Mouse (Mus musculus): ENCODE results near the gene H1f0. TPM values are rescaled to one million over a fixed set of nuclear protein-coding genes. Genes with fewer than 3 reads are reported as not detected.
A peak's percentile ranks its signal among the peaks of the same experiment; 100 is the strongest.
"Not testable (repeated sequence)": the region's sequence is repeated elsewhere in the genome, so short reads cannot be mapped to it uniquely, and the experiment has no call there.

Gene H1f0
- total and polyA plus RNA-seq, 2 experiments: 68.0 to 82.1 TPM

DNA sequence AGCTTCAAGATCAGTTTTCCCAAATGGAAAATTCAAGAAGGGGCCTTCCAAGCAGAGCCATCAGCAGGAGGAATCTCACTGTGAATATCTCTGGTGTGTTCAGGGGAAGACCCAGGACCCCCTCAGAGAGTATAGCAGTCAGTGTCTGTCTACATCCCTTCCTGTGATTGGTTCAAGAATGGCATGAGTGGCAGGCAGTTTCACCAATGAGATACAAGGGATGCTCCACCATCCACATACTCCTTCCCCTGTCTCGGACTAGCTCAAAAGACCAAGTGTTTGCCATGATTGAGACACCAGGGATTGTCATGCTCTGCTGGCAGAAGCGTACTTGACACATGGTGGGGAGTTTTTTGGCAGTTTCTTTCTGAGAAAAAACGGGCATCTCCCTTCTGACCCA lies 21.6 kb upstream of the H1f0 start:
- H3K79me2 ChIP-seq (ENCODE audit: control insufficient read depth, insufficient read depth, low read length): no peaks in the 10 kb centered on the region
- H3K4me3 ChIP-seq (ENCODE audit: insufficient read depth, low read depth, low read length): no peak overlapping the region
- no peaks in the 10 kb centered on the region for H3K27me3 ChIP-seq (ENCODE audit: control insufficient read depth, insufficient read depth, low read length)
- H3K36me3 ChIP-seq (ENCODE audit: control insufficient read depth, insufficient read depth, low read length): peaks cover 9% of the 10 kb centered on the region; the same call in 1 of the 2 replicates
- DNase-seq (ENCODE audit: extremely low read depth, low read depth, low spot score): no peak
- no peaks in the 10 kb centered on the region for H3K4me1 ChIP-seq (ENCODE audit: control insufficient read depth, insufficient read depth, low read length)
- no peak overlapping the region for H3K27ac ChIP-seq (replicated peaks; ENCODE audit: insufficient read depth, low read depth, low read length)
- TF ChIP-seq CTCF (IDR thresholded peaks at IDR 0.05; ENCODE audit: low read depth, low read length) (no peak), POLR2A (IDR thresholded peaks at IDR 0.05; ENCODE audit: extremely low read depth, insufficient read depth, low read length) (no peak)
- WGBS: 76% methylated on average over 3 of the region's 3 CpGs
- H3K9ac ChIP-seq (ENCODE audit: low read depth, low read length): no peak overlapping the region

- H3K36me3 ChIP-seq (ENCODE audit: control insufficient read depth, insufficient read depth, low read length): peaks cover 9% of the 10 kb centered on the region; the same call in 1 of the 2 replicates
- H3K79me2 ChIP-seq (ENCODE audit: control insufficient read depth, insufficient read depth, low read length): no peaks in the 10 kb centered on the region
- H3K27me3 ChIP-seq (ENCODE audit: control insufficient read depth, insufficient read depth, low read length): no peaks in the 10 kb centered on the region
- H3K9ac ChIP-seq (ENCODE audit: low read depth, low read length): no peak overlapping the region
- no peak for TF ChIP-seq POLR2A (IDR thresholded peaks at IDR 0.05; ENCODE audit: extremely low read depth, insufficient read depth, low read length)
- no peak for TF ChIP-seq CTCF (IDR thresholded peaks at IDR 0.05; ENCODE audit: low read depth, low read length)
- no peak for DNase-seq (ENCODE audit: extremely low read depth, low read depth, low spot score)
- no peak overlapping the region for H3K27ac ChIP-seq (replicated peaks; ENCODE audit: insufficient read depth, low read depth, low read length)
- H3K4me3 ChIP-seq (ENCODE audit: insufficient read depth, low read depth, low read length): no peak overlapping the region
- H3K4me1 ChIP-seq (ENCODE audit: control insufficient read depth, insufficient read depth, low read length): no peaks in the 10 kb centered on the region
- 96% methylated on average over 5 of the region's 5 CpGs for WGBS
Measured at GRCm38 (mm10) chr15:79007059-79007458, 21.2 kb upstream of the H1f0 start.

GRCm38 (mm10) chr15:79007836-79008235 lies 20.4 kb upstream of the H1f0 start:
- WGBS: 85% methylated on average over 6 of the region's 6 CpGs
- peak; percentile 24 for DNase-seq (ENCODE audit: extremely low read depth, low read depth, low spot score)
- not testable (repeated sequence) for H3K36me3 ChIP-seq (ENCODE audit: control insufficient read depth, insufficient read depth, low read length); H3K27ac ChIP-seq (replicated peaks; ENCODE audit: insufficient read depth, low read depth, low read length); H3K79me2 ChIP-seq (ENCODE audit: control insufficient read depth, insufficient read depth, low read length); H3K9ac ChIP-seq (ENCODE audit: low read depth, low read length); H3K4me3 ChIP-seq (ENCODE audit: insufficient read depth, low read depth, low read length); H3K4me1 ChIP-seq (ENCODE audit: control insufficient read depth, insufficient read depth, low read length); H3K27me3 ChIP-seq (ENCODE audit: control insufficient read depth, insufficient read depth, low read length)
- peak; percentile 30; the same call in 1 of the 2 replicates for TF ChIP-seq CTCF (IDR thresholded peaks at IDR 0.05; ENCODE audit: low read depth, low read length)

- Histone ChIP-seq H3K27me3 (ENCODE audit: control insufficient read depth, insufficient read depth, low read length) (no peaks in the 10 kb centered on the region), H3K27ac (replicated peaks; ENCODE audit: insufficient read depth, low read depth, low read length) (no peak overlapping the region), H3K4me1 (ENCODE audit: control insufficient read depth, insufficient read depth, low read length) (no peaks in the 10 kb centered on the region), H3K9ac (ENCODE audit: low read depth, low read length) (no peak overlapping the region), H3K36me3 (ENCODE audit: control insufficient read depth, insufficient read depth, low read length) (peaks cover 4% of the 10 kb centered on the region; the same call in 1 of the 2 replicates), H3K4me3 (ENCODE audit: insufficient read depth, low read depth, low read length) (no peak overlapping the region), H3K79me2 (ENCODE audit: control insufficient read depth, insufficient read depth, low read length) (no peaks in the 10 kb centered on the region)
- no peak for TF ChIP-seq CTCF (IDR thresholded peaks at IDR 0.05; ENCODE audit: low read depth, low read length)
- no peak for TF ChIP-seq POLR2A (IDR thresholded peaks at IDR 0.05; ENCODE audit: extremely low read depth, insufficient read depth, low read length)
- WGBS: 85% methylated on average over 5 of the region's 5 CpGs
- DNase-seq (ENCODE audit: extremely low read depth, low read depth, low spot score): no peak
Measured at GRCm38 (mm10) chr15:79009734-79010133, 18.5 kb upstream of the H1f0 start.

DNA sequence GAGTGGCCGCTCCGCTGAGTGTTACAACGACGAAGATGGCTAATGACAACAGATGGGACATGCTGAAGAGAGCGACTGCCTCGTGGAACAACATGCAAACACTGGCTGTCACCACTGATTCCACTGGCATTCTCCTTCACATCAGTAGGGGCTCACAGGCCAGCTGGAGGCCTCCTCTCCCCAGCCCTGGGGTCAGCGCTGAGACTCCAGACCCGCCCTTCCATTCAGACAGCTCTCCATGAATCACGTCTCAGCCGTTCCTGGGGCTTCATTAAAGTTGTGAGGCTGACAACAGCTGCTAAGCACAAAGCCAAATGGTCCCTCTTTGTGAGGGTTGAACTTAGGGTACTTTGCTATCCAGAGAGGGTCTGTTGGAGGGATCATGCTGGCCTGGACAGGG lies 16.7 kb upstream of the H1f0 start:
- TF ChIP-seq CTCF (IDR thresholded peaks at IDR 0.05; ENCODE audit: low read depth, low read length) (no peak), POLR2A (IDR thresholded peaks at IDR 0.05; ENCODE audit: extremely low read depth, insufficient read depth, low read length) (no peak)
- Histone ChIP-seq H3K4me1 (ENCODE audit: control insufficient read depth, insufficient read depth, low read length) (no peaks in the 10 kb centered on the region), H3K79me2 (ENCODE audit: control insufficient read depth, insufficient read depth, low read length) (no peaks in the 10 kb centered on the region), H3K36me3 (ENCODE audit: control insufficient read depth, insufficient read depth, low read length) (peaks cover under 1% of the 10 kb centered on the region; the same call in 1 of the 2 replicates), H3K27me3 (ENCODE audit: control insufficient read depth, insufficient read depth, low read length) (no peaks in the 10 kb centered on the region), H3K27ac (replicated peaks; ENCODE audit: insufficient read depth, low read depth, low read length) (no peak overlapping the region), H3K4me3 (ENCODE audit: insufficient read depth, low read depth, low read length) (no peak overlapping the region), H3K9ac (ENCODE audit: low read depth, low read length) (no peak overlapping the region)
- whole genome bisulfite sequencing: 80% methylated on average over 10 of the region's 10 CpGs
- no peak for DNase-seq (ENCODE audit: extremely low read depth, low read depth, low spot score)

DNA sequence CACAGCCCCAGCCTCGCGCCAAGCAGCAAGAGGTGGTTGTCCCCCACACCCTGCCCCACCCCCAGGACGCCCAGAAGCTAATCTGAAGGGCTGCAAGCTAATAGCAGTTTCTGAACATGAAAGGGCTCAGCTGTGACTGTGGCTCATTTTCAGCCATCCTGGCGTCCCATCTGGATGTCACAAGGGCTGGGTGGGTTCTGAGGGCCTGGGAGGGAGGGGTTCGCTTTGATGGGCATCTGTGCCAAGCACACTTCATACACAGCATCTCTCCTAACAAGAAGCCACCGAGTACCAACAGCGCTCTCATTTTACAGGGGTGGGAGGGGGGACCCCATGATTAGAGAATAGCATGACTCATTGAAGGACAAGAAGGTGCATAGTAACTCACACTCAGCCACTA lies 14.9 kb upstream of the H1f0 start:
- no peak for DNase-seq (ENCODE audit: extremely low read depth, low read depth, low spot score)
- WGBS: 79% methylated on average over 7 of the region's 7 CpGs
- TF ChIP-seq CTCF (IDR thresholded peaks at IDR 0.05; ENCODE audit: low read depth, low read length) (no peak), POLR2A (IDR thresholded peaks at IDR 0.05; ENCODE audit: extremely low read depth, insufficient read depth, low read length) (no peak)
- no peak overlapping the region for H3K27ac ChIP-seq (replicated peaks; ENCODE audit: insufficient read depth, low read depth, low read length)
- no peaks in the 10 kb centered on the region for H3K4me1 ChIP-seq (ENCODE audit: control insufficient read depth, insufficient read depth, low read length)
- H3K36me3 ChIP-seq (ENCODE audit: control insufficient read depth, insufficient read depth, low read length): no peaks in the 10 kb centered on the region
- no peak overlapping the region for H3K9ac ChIP-seq (ENCODE audit: low read depth, low read length)
- H3K27me3 ChIP-seq (ENCODE audit: control insufficient read depth, insufficient read depth, low read length): no peaks in the 10 kb centered on the region
- no peak overlapping the region for H3K4me3 ChIP-seq (ENCODE audit: insufficient read depth, low read depth, low read length)
- H3K79me2 ChIP-seq (ENCODE audit: control insufficient read depth, insufficient read depth, low read length): no peaks in the 10 kb centered on the region
